Mouse (Mus musculus) stomach, embryonic 14.5 days (tissue): ENCODE data around the gene Hamp2. TPM values are rescaled to one million over a fixed set of nuclear protein-coding genes. Genes with fewer than 3 reads are reported as not detected.

ENCODE experiments used
- ATAC-seq: fragments of 200-750 bp; cut with Nextera tagmentation; 2 replicates; pipeline ENCODE4 v1.8.0; 2017; ENCODE audit warnings: low read depth, moderate TSS enrichment; ENCODE audit not compliant: insufficient number of reproducible peaks, insufficient read depth, low FRiP score
- H3K27ac ChIP-seq: fragments of 300-500 bp; sonication (generic); 2 replicates; pipeline ENCODE4 v1.5.1; 2014; ENCODE audit warnings: mild to moderate bottlenecking, low read length, moderate library complexity, mixed read lengths
- H3K27me3 ChIP-seq: fragments of 300-500 bp; sonication (generic); 2 replicates; pipeline ENCODE4 v1.6.1; 2014; ENCODE audit warnings: low read length, control low read depth, mixed read lengths; ENCODE audit not compliant: control insufficient read depth, insufficient read depth
- H3K36me3 ChIP-seq: fragments of 300-500 bp; sonication (generic); 2 replicates; pipeline ENCODE4 v1.6.1; 2014; ENCODE audit warnings: mild to moderate bottlenecking, control low read depth, low read length, moderate library complexity, mixed read lengths; ENCODE audit not compliant: control insufficient read depth, insufficient read depth
- H3K4me1 ChIP-seq: fragments of 300-500 bp; sonication (generic); 2 replicates; pipeline ENCODE4 v1.6.1; 2014; ENCODE audit warnings: low read length, control low read depth, mixed read lengths; ENCODE audit not compliant: control insufficient read depth, insufficient read depth
- H3K4me2 ChIP-seq: fragments of 300-500 bp; sonication (generic); replicated peaks from 2 replicates; pipeline ENCODE4 v1.6.1; 2014; ENCODE audit warnings: low read depth, low read length, control low read depth
- H3K4me3 ChIP-seq: fragments of 300-500 bp; sonication (generic); 2 replicates; pipeline ENCODE4 v1.5.1; 2014; ENCODE audit warnings: low read depth, low read length, control low read depth
- H3K9ac ChIP-seq: fragments of 300-500 bp; sonication (generic); replicated peaks from 2 replicates; pipeline ENCODE4 v1.6.1; 2014; ENCODE audit warnings: low read depth, mild to moderate bottlenecking, control low read depth, low read length, moderate library complexity, mixed read lengths
- H3K9me3 ChIP-seq: fragments of 300-500 bp; sonication (generic); 2 replicates; pipeline ENCODE4 v1.6.1; 2016; ENCODE audit warnings: low read depth, low read length, control low read depth; ENCODE audit not compliant: control insufficient read depth
- WGBS: fragments of 180-500 bp; shearing (Covaris S2); extraction: QIAGEN DNeasy Blood & Tissue Kit; methylation state at CpG from one replicate; pipeline ENCODE4 v1.1.7; 2014; 5-methylcytosine and 5-hydroxymethylcytosine counted together
- polyA plus RNA-seq: library from polyadenylated mRNA; unstranded; fragments of >200 nt; fragmentation: Nextera tagmentation; extraction: Ambion mirVana; gene quantifications from 2 replicates; pipeline ENCODE4 v1.2.1, GENCODE M21; 2014

The Hamp2 gene
- polyA plus RNA-seq, 1 experiment from 2014 or later = not detected

DNA sequence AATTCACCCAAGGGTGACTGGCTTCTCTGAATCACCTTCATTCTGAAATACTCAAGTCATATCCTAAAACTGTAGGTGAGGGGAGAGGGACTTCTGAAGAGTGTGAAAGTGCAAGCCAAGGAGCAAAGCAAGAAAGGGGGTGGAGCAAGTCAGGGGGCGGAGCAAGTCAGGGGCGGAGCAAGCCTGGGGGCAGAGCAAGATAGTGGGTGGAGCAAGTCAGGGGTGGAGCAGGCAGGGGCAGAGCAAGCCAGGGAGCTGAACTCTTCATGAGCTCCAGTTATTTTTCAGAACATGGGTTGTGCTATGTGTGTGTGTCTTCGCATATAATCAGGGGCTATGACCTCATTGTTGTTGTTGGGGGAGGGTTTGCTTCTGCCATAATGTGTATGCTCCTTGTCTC, 4.3 kb downstream of the Hamp2 start:
- no peak overlapping the region for H3K9ac ChIP-seq
- no peak; the same call in 1 of the 2 replicates for ATAC-seq
- no peaks in the 10 kb centered on the region for H3K9me3 ChIP-seq

DNA sequence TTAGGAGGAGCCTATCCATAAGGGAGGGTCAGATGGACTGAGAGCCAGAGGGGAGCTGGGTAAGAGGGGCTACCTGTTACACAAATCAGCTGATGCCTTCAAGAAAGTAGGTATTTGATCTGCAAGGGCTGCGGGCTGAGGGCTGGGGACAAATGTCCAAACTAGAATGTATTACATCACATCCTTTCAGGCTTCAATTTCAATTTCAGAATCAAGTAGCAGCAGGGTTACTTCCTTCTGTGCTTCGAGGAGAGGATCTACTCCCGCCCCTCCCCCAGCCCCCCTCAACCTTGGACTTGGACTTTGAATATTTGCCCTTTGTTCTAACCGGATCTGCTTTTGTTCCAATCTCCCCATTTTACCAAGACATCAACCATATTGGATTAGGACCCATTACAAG, 7.3 kb downstream of the Hamp2 start:
- Histone ChIP-seq H3K27ac (no peak overlapping the region), H3K4me2 (no peak overlapping the region), H3K4me1 (no peaks in the 10 kb centered on the region), H3K27me3 (no peaks in the 10 kb centered on the region), H3K36me3 (no peaks in the 10 kb centered on the region), H3K9ac (no peak overlapping the region), H3K9me3 (no peaks in the 10 kb centered on the region), H3K4me3 (no peak overlapping the region)
- ATAC-seq = no peak
- WGBS = 47% methylated on average over 4 of the region's 4 CpGs

More for the DNA sequence above, 4.3 kb downstream of the Hamp2 start:
- Histone ChIP-seq H3K27ac (no peak overlapping the region), H3K27me3 (no peaks in the 10 kb centered on the region), H3K4me1 (no peaks in the 10 kb centered on the region), H3K4me3 (no peak overlapping the region), H3K36me3 (no peaks in the 10 kb centered on the region), H3K4me2 (no peak overlapping the region)
- WGBS = 49% methylated on average over 3 of the region's 3 CpGs

DNA sequence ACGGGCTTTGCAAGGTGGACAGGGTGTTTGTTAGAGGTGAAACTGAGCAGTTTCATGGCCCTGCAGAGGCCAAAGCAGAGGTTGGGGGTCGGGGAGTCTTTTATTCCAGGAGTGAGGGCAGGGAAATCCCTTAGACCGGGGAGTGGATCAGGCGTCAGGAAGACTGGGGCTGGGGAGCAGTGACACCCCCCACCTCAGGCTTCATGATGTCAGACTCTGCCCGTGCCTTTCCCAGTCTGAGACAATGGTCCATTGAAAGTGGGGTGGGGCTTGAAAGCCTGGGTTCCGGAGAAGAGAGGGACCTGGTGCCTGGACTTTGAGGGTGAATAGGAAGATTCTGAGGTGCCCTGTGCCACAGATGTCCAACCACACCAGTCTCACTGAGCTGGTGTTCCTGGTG, 7.8 kb downstream of the Hamp2 start:
- Histone ChIP-seq H3K27me3 (no peaks in the 10 kb centered on the region), H3K9ac (no peak overlapping the region), H3K9me3 (no peaks in the 10 kb centered on the region), H3K27ac (no peak overlapping the region), H3K4me1 (no peaks in the 10 kb centered on the region), H3K4me2 (no peak overlapping the region), H3K36me3 (no peaks in the 10 kb centered on the region), H3K4me3 (no peak overlapping the region)
- WGBS = 34% methylated on average over 6 of the region's 6 CpGs
- no peak; the same call in 1 of the 2 replicates for ATAC-seq

- no peaks in the 10 kb centered on the region for H3K4me1 ChIP-seq
- no peak within 1 kb of the TSS for H3K27ac ChIP-seq
- H3K9me3 ChIP-seq = no peaks in the 10 kb centered on the region
- no peak within 1 kb of the TSS for H3K4me3 ChIP-seq
- no peak within 1 kb of the TSS for H3K4me2 ChIP-seq
- 70% methylated on average over 8 of the region's 8 CpGs for WGBS
- no peaks in the 10 kb centered on the region for H3K36me3 ChIP-seq
- no peak within 1 kb of the TSS for H3K9ac ChIP-seq
- ATAC-seq = no peak
- no peaks in the 10 kb centered on the region for H3K27me3 ChIP-seq
Measured at GRCm38 (mm10) chr7:30914732-30915131, 9.7 kb downstream of the Hamp2 start, which contains the start of gene Mag. Gene Mag (minus strand): TSS chr7:30914873.

DNA sequence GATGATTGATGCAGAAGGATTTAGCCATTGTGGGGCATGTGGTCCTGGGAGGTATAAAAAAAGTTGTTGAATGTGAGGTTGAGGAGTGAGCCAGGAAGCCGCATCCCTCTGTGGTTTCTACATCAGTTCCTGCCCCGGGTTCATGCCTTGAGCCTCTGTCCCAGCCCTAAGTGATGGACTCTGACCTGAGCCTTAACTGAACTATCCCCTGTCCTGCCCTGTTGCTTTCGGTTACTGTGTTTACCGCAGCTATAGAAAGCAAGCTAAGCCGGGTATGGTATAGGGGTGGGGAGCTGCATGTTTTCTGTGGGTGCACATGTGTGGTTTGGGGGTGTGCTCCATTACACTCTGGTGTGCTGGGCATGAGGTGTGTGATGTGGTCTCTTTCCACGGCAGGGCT, 14.7 kb downstream of the Hamp2 start:
- no peak for ATAC-seq
- no peaks in the 10 kb centered on the region for H3K4me1 ChIP-seq
- H3K27ac ChIP-seq = no peak overlapping the region
- H3K9me3 ChIP-seq = no peaks in the 10 kb centered on the region
- H3K4me2 ChIP-seq = no peak overlapping the region
- H3K4me3 ChIP-seq = no peak overlapping the region
- no peaks in the 10 kb centered on the region for H3K36me3 ChIP-seq
- no peak overlapping the region for H3K9ac ChIP-seq
- WGBS = 73% methylated on average over 6 of the region's 6 CpGs
- no peaks in the 10 kb centered on the region for H3K27me3 ChIP-seq

DNA sequence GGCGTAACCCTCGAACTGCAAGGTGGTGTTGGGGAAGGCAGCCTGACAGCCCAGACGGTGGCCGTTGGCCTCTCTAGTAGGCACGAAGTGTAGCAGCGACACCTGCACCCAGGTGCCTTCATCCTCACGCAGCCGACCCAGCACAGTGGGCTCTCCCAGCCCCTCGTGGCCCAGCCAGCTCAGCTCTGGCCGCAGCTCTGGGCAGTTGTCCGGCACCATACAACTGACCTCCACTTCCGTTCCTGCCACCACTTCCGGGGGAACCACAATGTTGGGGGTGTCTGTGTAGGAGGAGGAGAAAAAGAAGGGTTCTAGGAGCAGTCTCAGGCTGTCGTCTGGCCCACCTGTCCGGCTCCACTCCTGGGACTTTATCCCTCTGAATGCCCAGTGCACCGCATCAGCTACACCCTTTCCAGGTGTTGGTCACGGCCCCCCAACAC, 15.5 kb downstream of the Hamp2 start:
- no peaks in the 10 kb centered on the region for H3K36me3 ChIP-seq
- H3K27ac ChIP-seq = no peak overlapping the region
- no peaks in the 10 kb centered on the region for H3K9me3 ChIP-seq
- peak overlapping the region; percentile 42 for H3K4me2 ChIP-seq
- 19% methylated on average over 17 of the region's 17 CpGs for WGBS
- no peaks in the 10 kb centered on the region for H3K4me1 ChIP-seq
- H3K9ac ChIP-seq = no peak overlapping the region
- peak overlapping the region; percentile 16; the same call in 1 of the 2 replicates for H3K4me3 ChIP-seq
- no peaks in the 10 kb centered on the region for H3K27me3 ChIP-seq
- ATAC-seq = peak; percentile 12; the same call in 1 of the 2 replicates

DNA sequence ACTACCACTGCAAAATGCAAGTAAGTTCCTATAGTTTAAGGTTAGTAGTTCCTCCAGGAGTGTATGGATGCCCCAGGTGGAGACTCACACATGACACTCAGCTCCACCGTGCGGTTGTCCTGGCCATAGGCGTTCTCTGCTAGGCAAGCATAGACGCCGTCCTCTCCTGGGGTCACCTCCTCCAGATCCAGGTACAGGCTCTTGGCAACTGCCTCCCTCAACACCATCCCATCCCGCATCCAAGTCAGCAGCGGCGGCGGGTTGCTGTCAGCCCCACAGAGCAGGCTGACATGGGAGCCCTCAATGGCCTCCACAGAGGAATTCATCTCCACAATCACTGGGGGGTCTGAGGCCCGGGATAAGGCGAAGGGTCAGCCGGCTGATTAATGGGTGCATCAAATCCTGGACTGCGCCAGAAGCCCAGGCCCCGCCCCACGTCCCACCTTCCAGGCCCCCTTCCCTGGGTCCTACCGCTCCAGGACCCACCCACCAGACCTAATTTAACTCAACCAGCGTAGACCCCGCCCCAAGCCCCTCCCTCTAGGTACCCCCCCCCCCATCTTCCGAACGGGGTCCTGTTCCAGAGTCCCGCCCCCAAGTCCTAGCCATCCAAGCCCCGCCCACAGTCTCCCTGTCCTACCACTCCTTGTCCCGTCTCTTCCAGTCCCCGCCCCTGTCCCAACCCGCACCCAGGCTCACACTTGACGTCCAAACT, 16.0 kb downstream of the Hamp2 start:
- peak; percentile 71; the same call in 1 of the 2 replicates for ATAC-seq
- H3K4me2 ChIP-seq = peak overlapping the region; percentile 42
- 4% methylated on average over 25 of the region's 26 CpGs for WGBS
- H3K27me3 ChIP-seq = no peaks in the 10 kb centered on the region
- H3K27ac ChIP-seq = no peak overlapping the region
- H3K4me3 ChIP-seq = peak overlapping the region; percentile 16
- H3K4me1 ChIP-seq = no peaks in the 10 kb centered on the region
- no peaks in the 10 kb centered on the region for H3K36me3 ChIP-seq
- no peak overlapping the region for H3K9ac ChIP-seq
- no peaks in the 10 kb centered on the region for H3K9me3 ChIP-seq

DNA sequence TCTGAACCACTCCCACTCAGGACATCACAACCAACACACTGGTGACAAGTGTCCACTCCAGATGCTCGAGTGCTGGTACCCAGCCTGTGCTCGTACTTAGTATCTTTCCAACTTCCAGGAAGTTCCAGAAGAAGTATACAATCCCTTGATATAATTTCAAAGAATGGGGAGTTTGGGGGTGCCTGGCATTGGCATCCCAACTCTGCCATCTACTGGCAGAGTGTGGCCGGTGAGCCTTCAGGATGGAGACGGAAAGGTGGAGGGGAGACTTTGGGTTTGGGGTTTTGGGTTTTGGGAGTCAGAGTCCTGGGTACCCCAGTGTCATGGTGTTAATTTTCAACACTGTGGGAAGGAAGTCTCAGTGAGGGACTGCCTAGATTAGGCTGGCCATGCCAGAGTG, 20.4 kb downstream of the Hamp2 start:
- 49% methylated on average over 4 of the region's 4 CpGs for WGBS
- Histone ChIP-seq H3K36me3 (no peaks in the 10 kb centered on the region), H3K9me3 (no peaks in the 10 kb centered on the region), H3K27me3 (no peaks in the 10 kb centered on the region), H3K27ac (no peak overlapping the region), H3K9ac (no peak overlapping the region), H3K4me1 (0 out of 2 replicates have a peak, but pooled peaks cover 3% of the 10 kb centered on the region), H3K4me2 (no peak overlapping the region), H3K4me3 (no peak overlapping the region)
- no peak for ATAC-seq

DNA sequence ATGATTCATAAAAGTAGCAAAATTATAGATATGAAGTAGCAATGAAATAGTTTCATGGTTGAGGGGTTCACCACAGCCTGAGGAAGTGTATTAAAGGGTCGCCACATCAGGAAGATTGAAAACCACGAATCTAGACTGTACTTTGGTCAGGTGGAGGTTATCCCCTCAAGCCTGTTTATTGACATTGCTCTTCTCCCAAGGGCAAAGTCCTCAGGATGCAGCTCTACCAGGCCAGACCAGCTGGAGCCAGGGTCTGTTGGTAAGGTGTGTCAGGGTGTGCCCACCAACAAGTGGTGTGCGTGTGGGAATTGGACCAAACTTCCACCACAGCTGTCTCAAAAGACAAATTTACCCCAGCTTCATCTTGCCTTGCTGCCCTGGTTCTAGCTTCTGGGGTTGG, 29.3 kb downstream of the Hamp2 start:
- Histone ChIP-seq H3K4me2 (no peak overlapping the region), H3K4me3 (no peak overlapping the region), H3K9me3 (no peaks in the 10 kb centered on the region), H3K4me1 (0 out of 2 replicates have a peak, but pooled peaks cover 3% of the 10 kb centered on the region), H3K36me3 (no peaks in the 10 kb centered on the region), H3K9ac (no peak overlapping the region), H3K27me3 (no peaks in the 10 kb centered on the region), H3K27ac (no peak overlapping the region)
- ATAC-seq = no peak
- WGBS = 80% methylated on average over 3 of the region's 3 CpGs
